Mouse (Mus musculus) stomach, postnatal 0 days (tissue): Measurements from ENCODE around the gene Tcf7.

ENCODE experiments used
- CTCF ChIP-seq: IDR thresholded peaks from 2 replicates; pipeline ENCODE4 v1.5.1; 2016; ENCODE audit warnings: antibody characterized with exemption, low read depth, mild to moderate bottlenecking, moderate library complexity
- EP300 ChIP-seq: optimal IDR thresholded peaks from 2 replicates; pipeline ENCODE3; 2016; ENCODE audit warnings: antibody characterized with exemption

GRCm38 (mm10) chr11:52227053-52227452 lies 55.8 kb downstream of the Tcf7 start:
- no peak for TF ChIP-seq CTCF
- no peak for TF ChIP-seq EP300
